Mouse (Mus musculus): ENCODE results near the gene Tstd3.

DNA sequence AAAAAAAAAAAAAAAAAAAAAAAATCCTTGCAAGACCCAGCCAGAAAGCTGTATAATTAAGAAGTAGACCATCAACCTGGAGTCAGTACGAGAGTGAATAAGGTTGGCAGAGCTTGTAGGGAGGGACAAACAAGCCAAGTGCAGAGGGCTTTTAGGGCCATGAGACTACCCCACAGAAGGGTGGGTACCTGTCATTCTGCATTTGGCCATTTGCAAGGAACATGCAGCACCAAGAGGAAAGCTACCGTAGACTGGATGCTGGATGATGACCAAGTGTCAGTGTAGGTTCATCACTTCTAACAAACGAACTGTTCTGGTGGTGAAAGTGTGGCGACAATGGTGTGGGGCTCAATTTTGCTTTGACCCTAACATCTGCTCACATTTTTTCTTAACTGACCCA is 22.8 kb upstream of the Tstd3 start:
- no peak for TF ChIP-seq RCOR1 (conservative IDR thresholded peaks at IDR 0.05; ENCODE audit: low read depth, low read length)
- TF ChIP-seq POLR2A (IDR thresholded peaks at IDR 0.05; ENCODE audit: low read depth, low read length), result no peak
- no peak for TF ChIP-seq MAX (IDR thresholded peaks at IDR 0.05; ENCODE audit: low read length)
- TF ChIP-seq IRF4 (IDR thresholded peaks at IDR 0.05; ENCODE audit: low read depth, low read length), result no peak
- no peak for TF ChIP-seq CTCF (conservative IDR thresholded peaks at IDR 0.05 in 1 of 2, IDR thresholded peaks at IDR 0.05 in 1 of 2; ENCODE audit: low read depth in 2 of 2, low read length in 2 of 2)
- TF ChIP-seq MXI1 (IDR thresholded peaks at IDR 0.05; ENCODE audit: low read depth, low read length), result no peak
- TF ChIP-seq MAFK (IDR thresholded peaks at IDR 0.05; ENCODE audit: insufficient replicate concordance, low read length), result no peak
- TF ChIP-seq ZNF384 (IDR thresholded peaks at IDR 0.05; ENCODE audit: low read depth, low read length), result no peak
- no peak for TF ChIP-seq UBTF (IDR thresholded peaks at IDR 0.05; ENCODE audit: low read depth, low read length)
